Comparison of ENCODE assay signal across 13 mouse cellular contexts in the genomic region with DNA sequence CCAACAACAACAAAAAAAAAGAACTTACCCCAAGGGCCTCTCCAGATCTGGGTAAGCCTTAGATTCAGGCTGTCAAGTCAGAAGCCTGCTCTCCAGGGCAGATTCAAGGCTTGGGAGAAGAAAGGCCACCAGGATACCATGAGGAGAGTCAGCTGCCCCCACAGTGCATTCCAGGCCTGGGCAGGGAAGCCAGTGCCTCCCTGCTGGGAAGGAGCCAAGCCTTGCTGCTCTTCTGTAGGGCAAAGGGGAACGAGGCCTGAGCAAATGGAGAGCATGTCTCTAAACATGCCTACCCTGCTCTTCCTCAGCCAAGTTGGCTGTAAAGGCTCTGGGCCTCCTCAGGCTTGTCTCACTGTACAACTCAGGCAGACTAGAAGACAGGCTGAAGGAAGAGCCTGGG. TPM values are rescaled to one million over a fixed set of nuclear protein-coding genes. Genes with fewer than 3 reads are reported as not detected.
DNase-seq lines count a peak whose midpoint lies in the region; ATAC-seq and TF ChIP-seq lines count a peak whose summit lies in the region.
"Had no signal": no experiment of that assay in that cellular context is flagged by ENCODE, and none has a peak within 500 bp of the region (broad histone marks: within the 10 kb centered on the region; RNA-seq: fewer than 3 reads in every experiment).

No protein-coding gene starts in this region.

- no peak for ATAC-seq in heart, embryonic 13.5 days (ENCODE audit: extremely low read depth, insufficient number of reproducible peaks, low FRiP score, low TSS enrichment)
- ATAC-seq in lung, embryonic 14.5 days (ENCODE audit: insufficient read depth) = no peak
- ATAC-seq in hindbrain, embryonic 14.5 days (ENCODE audit: low FRiP score) = no peak
- ATAC-seq: forebrain, embryonic 13.5 days had no signal

- no peak overlapping the region for H3K4me3 ChIP-seq in heart, embryonic 10.5 days
- no peak overlapping the region for H3K4me3 ChIP-seq in heart, embryonic 13.5 days
- H3K4me3 ChIP-seq in lung, embryonic 14.5 days (ENCODE audit: low read depth, low read length) = no peak overlapping the region
- no peak overlapping the region for H3K4me3 ChIP-seq in hindbrain, embryonic 14.5 days (replicated peaks; ENCODE audit: low read length)
- H3K4me3 ChIP-seq: forebrain, embryonic 13.5 days; midbrain, embryonic 12.5 days had no signal

- H3K27ac ChIP-seq in heart, embryonic 10.5 days = no peak overlapping the region
- H3K27ac ChIP-seq in heart, embryonic 13.5 days (replicated peaks) = 0 out of 2 replicates have a peak overlapping the region, but pooled peaks have one; percentile 6
- H3K27ac ChIP-seq in lung, embryonic 14.5 days (ENCODE audit: low read depth) = no peak overlapping the region
- H3K27ac ChIP-seq in hindbrain, embryonic 14.5 days = no peak overlapping the region
- H3K27ac ChIP-seq: forebrain, embryonic 13.5 days; midbrain, embryonic 12.5 days had no signal

- H3K4me2 ChIP-seq in heart, embryonic 13.5 days = no peak overlapping the region
- no peak overlapping the region for H3K4me2 ChIP-seq in lung, embryonic 14.5 days
- H3K4me2 ChIP-seq in hindbrain, embryonic 14.5 days (replicated peaks) = no peak overlapping the region
- H3K4me2 ChIP-seq: forebrain, embryonic 13.5 days; midbrain, embryonic 12.5 days had no signal

- peak; percentile 76 to 84 for DNase-seq in heart, adult 18-20 months
- no peak for DNase-seq in heart, embryonic 10.5 days (ENCODE audit: low spot score)
- DNase-seq in R1 (ENCODE audit: low read depth, low spot score) = peak; percentile 21
- peak; percentile 22 for DNase-seq in lung, embryonic 14.5 days
- no peak for DNase-seq in hindbrain, embryonic 14.5 days (ENCODE audit: low spot score)
- no peak for DNase-seq in layer of hippocampus, postnatal 14 days (ENCODE audit: low spot score in 2 of 2)
- no peak for DNase-seq in right cerebral cortex, postnatal 36 days (ENCODE audit: low spot score in 2 of 2)
- DNase-seq: retina, postnatal 1 day; thymus, postnatal 25 days had no signal

- no peaks in the 10 kb centered on the region for H3K9me3 ChIP-seq in heart, embryonic 10.5 days
- no peaks in the 10 kb centered on the region for H3K9me3 ChIP-seq in heart, embryonic 13.5 days
- no peaks in the 10 kb centered on the region for H3K9me3 ChIP-seq in lung, embryonic 14.5 days (ENCODE audit: low read depth, low read length)
- H3K9me3 ChIP-seq in hindbrain, embryonic 14.5 days (ENCODE audit: control insufficient read depth, low read length) = no peaks in the 10 kb centered on the region
- H3K9me3 ChIP-seq: forebrain, embryonic 13.5 days; midbrain, embryonic 12.5 days had no signal

- WGBS in heart, embryonic 10.5 days = 53% methylated on average over 1 of the region's 1 CpGs
- 28% methylated on average over 1 of the region's 1 CpGs for WGBS in heart, embryonic 13.5 days
- WGBS in lung, embryonic 14.5 days = 53% methylated on average over 1 of the region's 1 CpGs
- whole genome bisulfite sequencing in hindbrain, embryonic 14.5 days = 50% methylated on average over 1 of the region's 1 CpGs

- no peaks in the 10 kb centered on the region for H3K36me3 ChIP-seq in heart, embryonic 10.5 days
- peaks cover 6% of the 10 kb centered on the region for H3K36me3 ChIP-seq in heart, embryonic 13.5 days
- peaks cover under 1% of the 10 kb centered on the region; the same call in 1 of the 2 replicates for H3K36me3 ChIP-seq in lung, embryonic 14.5 days (ENCODE audit: insufficient read depth)
- H3K36me3 ChIP-seq in hindbrain, embryonic 14.5 days (replicated peaks; ENCODE audit: control insufficient read depth, insufficient read depth) = peaks cover 12% of the 10 kb centered on the region; the same call in 1 of the 2 replicates

- H3K4me1 ChIP-seq in heart, embryonic 10.5 days = peaks cover 40% of the 10 kb centered on the region
- H3K4me1 ChIP-seq in heart, embryonic 13.5 days = peaks cover 47% of the 10 kb centered on the region
- no peaks in the 10 kb centered on the region for H3K4me1 ChIP-seq in lung, embryonic 14.5 days (ENCODE audit: insufficient read depth)
- H3K4me1 ChIP-seq in hindbrain, embryonic 14.5 days (replicated peaks; ENCODE audit: control insufficient read depth, insufficient read depth, low read length) = no peaks in the 10 kb centered on the region
- H3K4me1 ChIP-seq: forebrain, embryonic 13.5 days; midbrain, embryonic 12.5 days had no signal

- no peak for TF ChIP-seq CTCF in lung, embryonic 14.5 days (IDR thresholded peaks at IDR 0.05; ENCODE audit: low read depth)

- 0 out of 2 replicates have a peak overlapping the region, but pooled peaks have one; percentile 0 for H3K9ac ChIP-seq in heart, embryonic 13.5 days
- no peak overlapping the region for H3K9ac ChIP-seq in lung, embryonic 14.5 days
- H3K9ac ChIP-seq in hindbrain, embryonic 14.5 days = no peak overlapping the region
- H3K9ac ChIP-seq: forebrain, embryonic 13.5 days; midbrain, embryonic 12.5 days had no signal

- no peaks in the 10 kb centered on the region for H3K27me3 ChIP-seq in heart, embryonic 10.5 days (ENCODE audit: insufficient read depth, poor library complexity, severe bottlenecking)
- peaks cover 6% of the 10 kb centered on the region; the same call in 1 of the 2 replicates for H3K27me3 ChIP-seq in heart, embryonic 13.5 days (replicated peaks)
- no peaks in the 10 kb centered on the region for H3K27me3 ChIP-seq in lung, embryonic 14.5 days (ENCODE audit: insufficient read depth, low read length)
- no peaks in the 10 kb centered on the region for H3K27me3 ChIP-seq in hindbrain, embryonic 14.5 days (ENCODE audit: control insufficient read depth, insufficient read depth, low read length)
- H3K27me3 ChIP-seq: CH12.LX; forebrain, embryonic 13.5 days; midbrain, embryonic 12.5 days had no signal

RNA-seq across cellular contexts. Expression of gene Ucp3, which starts 1.9 kb away (rescaled TPM):
- 10 to 100 TPM; 15.7 to 43.8 TPM for total RNA-seq in heart, adult 18-20 months (2021)
- 0.05 and 0.14 TPM in 2 replicates for polyA plus RNA-seq in heart, embryonic 10.5 days (2016; fragmentation: Nextera tagmentation; extraction: Ambion mirVana)
- 0.07 and 0.24 TPM in 2 replicates for polyA plus RNA-seq in heart, embryonic 13.5 days (2015; fragmentation: Nextera tagmentation; extraction: Ambion mirVana)
- polyA plus RNA-seq in lung, embryonic 14.5 days (2014; fragmentation: Nextera tagmentation; extraction: Ambion mirVana) = not detected in 2 replicates
- not detected in 2 replicates for polyA plus RNA-seq in hindbrain, embryonic 14.5 days (2014; fragmentation: Nextera tagmentation; extraction: Ambion mirVana)
- 1 to 10 TPM; 1.3 to 1.6 TPM for total RNA-seq in layer of hippocampus, postnatal 14 days (2021)
- total RNA-seq: CH12.LX had no signal
- polyA plus RNA-seq: forebrain, embryonic 13.5 days; midbrain, embryonic 12.5 days had no signal

RNA-seq across cellular contexts. Expression of gene Ucp2, which starts 18.5 kb away (rescaled TPM):
- 100 to 1,000 TPM; 255 to 377 TPM for total RNA-seq in heart, adult 18-20 months (2021)
- 165 and 231 TPM in 2 replicates for polyA plus RNA-seq in heart, embryonic 10.5 days (2016; fragmentation: Nextera tagmentation; extraction: Ambion mirVana)
- polyA plus RNA-seq in heart, embryonic 13.5 days (2015; fragmentation: Nextera tagmentation; extraction: Ambion mirVana) = 189 and 197 TPM in 2 replicates
- 162 and 184 TPM in 2 replicates for polyA plus RNA-seq in lung, embryonic 14.5 days (2014; fragmentation: Nextera tagmentation; extraction: Ambion mirVana)
- 73.5 and 77.2 TPM in 2 replicates for polyA plus RNA-seq in hindbrain, embryonic 14.5 days (2014; fragmentation: Nextera tagmentation; extraction: Ambion mirVana)
- total RNA-seq in layer of hippocampus, postnatal 14 days (2021) = 10 to 100 TPM; 75.7 to 85.9 TPM

RNA-seq across cellular contexts. Expression of gene Dnajb13, which starts 40.1 kb away (rescaled TPM):
- under 1 TPM in 1 of 2 experiments, not detected in 1; 0.18 TPM for total RNA-seq in heart, adult 18-20 months (2021)
- 0.22 and 0.35 TPM in 2 replicates for polyA plus RNA-seq in heart, embryonic 10.5 days (2016; fragmentation: Nextera tagmentation; extraction: Ambion mirVana)
- polyA plus RNA-seq in heart, embryonic 13.5 days (2015; fragmentation: Nextera tagmentation; extraction: Ambion mirVana) = 0.19 and 0.29 TPM in 2 replicates
- polyA plus RNA-seq in lung, embryonic 14.5 days (2014; fragmentation: Nextera tagmentation; extraction: Ambion mirVana) = 0.18 and 0.57 TPM in 2 replicates
- polyA plus RNA-seq in hindbrain, embryonic 14.5 days (2014; fragmentation: Nextera tagmentation; extraction: Ambion mirVana) = 6.6 and 10.8 TPM in 2 replicates
- total RNA-seq in layer of hippocampus, postnatal 14 days (2021) = 1 to 10 TPM in 1 of 2 experiments, under 1 TPM in 1; 0.62 to 1.0 TPM

Comparison
In these comparisons a context has a peak if more than half of its experiments do, and no peak if none do; other contexts are left out.
1. DNase-seq: peak in heart, adult 18-20 months (2 of 2), R1 (single experiment) and lung, embryonic 14.5 days (single experiment); none in heart, embryonic 10.5 days (single experiment), hindbrain, embryonic 14.5 days (single experiment), layer of hippocampus, postnatal 14 days (0 of 2) and right cerebral cortex, postnatal 36 days (0 of 2).